Mouse (Mus musculus) WW6 (cell line): ENCODE results near the gene Mrgpre.

ENCODE experiments used
- DNase-seq: peaks from one replicate; pipeline ENCODE4 v3.0.0-alpha.2; 2013; ENCODE audit warnings: low read depth, low spot score

Gene Mrgpre

GRCm38 (mm10) chr7:143777375-143777774 lies 6.9 kb downstream of the Mrgpre start:
- DNase-seq, result no peak

GRCm38 (mm10) chr7:143776137-143776536 lies 8.2 kb downstream of the Mrgpre start:
- no peak for DNase-seq

GRCm38 (mm10) chr7:143769461-143769860 lies 14.8 kb downstream of the Mrgpre start:
- no peak for DNase-seq

GRCm38 (mm10) chr7:143768267-143768666 lies 16.0 kb downstream of the Mrgpre start:
- no peak for DNase-seq

GRCm38 (mm10) chr7:143766893-143767292 lies 17.4 kb downstream of the Mrgpre start, which contains the start of gene Mrgprg:
Gene Mrgprg (minus strand): TSS chr7:143766993.
- DNase-seq, result no peak

- DNase-seq, result no peak
Measured at GRCm38 (mm10) chr7:143764876-143765530, 19.3 kb downstream of the Mrgpre start.

- DNase-seq, result no peak
Measured at GRCm38 (mm10) chr7:143763794-143764193, 20.5 kb downstream of the Mrgpre start.

GRCm38 (mm10) chr7:143758956-143759355 lies 25.3 kb downstream of the Mrgpre start:
- DNase-seq, result no peak

- no peak for DNase-seq
Measured at GRCm38 (mm10) chr7:143757696-143758095, 26.6 kb downstream of the Mrgpre start.

GRCm38 (mm10) chr7:143757027-143757390 lies 27.3 kb downstream of the Mrgpre start:
- peak; percentile 40 for DNase-seq

GRCm38 (mm10) chr7:143756125-143757026 lies 27.9 kb downstream of the Mrgpre start, which contains the start of gene Osbpl5:
Gene Osbpl5 (minus strand): TSS chr7:143756985.
- DNase-seq, result no peak

GRCm38 (mm10) chr7:143755357-143756124 lies 28.8 kb downstream of the Mrgpre start:
- DNase-seq, result no peak

- peak; percentile 16 for DNase-seq
Measured at GRCm38 (mm10) chr7:143753990-143754715, 30.1 kb downstream of the Mrgpre start.

- no peak for DNase-seq
Measured at GRCm38 (mm10) chr7:143752606-143753005, 31.7 kb downstream of the Mrgpre start.

GRCm38 (mm10) chr7:143752056-143752455 lies 32.2 kb downstream of the Mrgpre start:
- DNase-seq, result no peak

GRCm38 (mm10) chr7:143751380-143751779 lies 32.9 kb downstream of the Mrgpre start:
- no peak for DNase-seq

- no peak for DNase-seq
Measured at GRCm38 (mm10) chr7:143749045-143749444, 35.3 kb downstream of the Mrgpre start.

- DNase-seq, result peak; percentile 59
Measured at GRCm38 (mm10) chr7:143748041-143748868, 36.0 kb downstream of the Mrgpre start.

- no peak for DNase-seq
Measured at GRCm38 (mm10) chr7:143740653-143741052, 43.6 kb downstream of the Mrgpre start.
